Mouse (Mus musculus) lung, embryonic 15.5 days (tissue): ENCODE measurements around the gene Ptprb. TPM values are rescaled to one million over a fixed set of nuclear protein-coding genes. Genes with fewer than 3 reads are reported as not detected.

Experiments
- ATAC-seq: fragments of 200-750 bp; cut with Nextera tagmentation; 2 replicates; pipeline ENCODE4 v1.8.0; 2017; ENCODE audit warnings: moderate number of reproducible peaks, borderline replicate concordance; ENCODE audit not compliant: low FRiP score, low TSS enrichment; ENCODE audit errors: extremely low read depth
- H3K27ac ChIP-seq: fragments of 300-500 bp; sonication (generic); 2 replicates; pipeline ENCODE4 v1.5.1; 2015; ENCODE audit warnings: moderate library complexity, mild to moderate bottlenecking, inconsistent platforms
- H3K27me3 ChIP-seq: fragments of 300-500 bp; sonication (generic); 2 replicates; pipeline ENCODE4 v1.6.1; 2015; ENCODE audit warnings: inconsistent platforms
- H3K36me3 ChIP-seq: fragments of 300-500 bp; sonication (generic); 2 replicates; pipeline ENCODE4 v1.6.1; 2015; ENCODE audit warnings: inconsistent platforms
- H3K4me1 ChIP-seq: fragments of 300-500 bp; sonication (generic); 2 replicates; pipeline ENCODE4 v1.6.1; 2015; ENCODE audit warnings: inconsistent platforms
- H3K4me2 ChIP-seq: fragments of 300-500 bp; sonication (generic); 2 replicates; pipeline ENCODE4 v1.6.1; 2015; ENCODE audit warnings: inconsistent platforms, mild to moderate bottlenecking, moderate library complexity
- H3K4me3 ChIP-seq: fragments of 300-500 bp; sonication (generic); 2 replicates; pipeline ENCODE4 v1.5.1; 2015; ENCODE audit warnings: mild to moderate bottlenecking, inconsistent platforms
- H3K9ac ChIP-seq: fragments of 300-500 bp; sonication (generic); 2 replicates; pipeline ENCODE4 v1.6.1; 2015; ENCODE audit warnings: inconsistent platforms
- H3K9me3 ChIP-seq: fragments of 300-500 bp; sonication (generic); 2 replicates; pipeline ENCODE4 v1.6.1; 2016; ENCODE audit warnings: inconsistent platforms
- WGBS: fragments of 180-500 bp; shearing (Covaris S2); methylation state at CpG from one replicate; pipeline ENCODE4 v1.1.7; 2015; 5-methylcytosine and 5-hydroxymethylcytosine counted together
- polyA plus RNA-seq: library from polyadenylated mRNA; unstranded; fragments of >200 nt; fragmentation: Nextera tagmentation; extraction: Ambion mirVana; gene quantifications from 2 replicates; pipeline ENCODE4 v1.2.1, GENCODE M21; 2015

The Ptprb gene
- polyA plus RNA-seq, 1 experiment from 2014 or later: 14.3 TPM

DNA sequence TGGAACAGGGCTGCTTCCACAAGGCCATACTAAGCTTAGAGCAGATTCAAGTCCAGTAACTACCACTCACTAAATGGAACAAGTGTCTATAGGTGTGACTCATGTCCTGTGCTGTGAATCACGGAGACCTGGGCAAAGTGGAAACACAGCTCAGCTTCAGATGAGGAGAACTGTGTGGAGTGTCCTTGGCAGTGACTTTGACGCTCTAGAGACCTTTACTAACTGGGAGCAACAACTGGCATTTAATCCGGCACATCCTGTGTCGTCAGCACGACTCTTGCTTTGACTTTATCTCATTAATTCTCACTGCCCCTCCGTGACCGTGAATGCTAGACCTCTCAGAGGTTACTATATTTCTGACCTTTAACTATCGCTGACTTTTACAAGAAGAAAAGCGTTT is 135.5 kb downstream of the Ptprb start:
- no peak overlapping the region for H3K9ac ChIP-seq
- H3K27me3 ChIP-seq: no peaks in the 10 kb centered on the region
- no peaks in the 10 kb centered on the region for H3K4me1 ChIP-seq
- no peak overlapping the region for H3K27ac ChIP-seq
- no peak overlapping the region for H3K4me3 ChIP-seq
- ATAC-seq: no peak
- 22% methylated on average over 9 of the region's 9 CpGs for WGBS
- H3K4me2 ChIP-seq: no peak overlapping the region
- H3K9me3 ChIP-seq: no peaks in the 10 kb centered on the region
- no peaks in the 10 kb centered on the region for H3K36me3 ChIP-seq

DNA sequence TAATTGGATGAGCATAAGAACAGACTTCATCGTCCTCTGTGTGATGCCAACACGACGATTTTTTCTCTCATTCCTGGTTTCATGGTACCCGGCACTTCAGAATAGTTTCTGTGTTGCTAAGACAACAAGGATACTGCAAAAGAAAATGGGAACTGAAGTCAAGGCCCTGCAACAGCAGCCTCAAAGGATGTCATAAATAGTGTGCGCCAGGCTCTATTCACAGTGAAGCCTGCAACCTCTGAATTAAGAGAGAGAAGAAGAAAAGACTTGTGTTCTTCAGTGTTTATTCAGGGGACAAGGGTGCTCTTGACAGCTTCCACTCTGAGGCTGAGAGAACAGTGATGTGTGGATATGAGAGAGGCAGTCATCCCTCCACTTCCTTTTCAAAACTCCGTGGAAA is 140.8 kb downstream of the Ptprb start:
- Histone ChIP-seq H3K9me3 (no peaks in the 10 kb centered on the region), H3K4me2 (no peak overlapping the region), H3K4me3 (no peak overlapping the region), H3K4me1 (no peaks in the 10 kb centered on the region), H3K27ac (no peak overlapping the region), H3K36me3 (no peaks in the 10 kb centered on the region), H3K9ac (no peak overlapping the region), H3K27me3 (no peaks in the 10 kb centered on the region)
- 50% methylated on average over 6 of the region's 6 CpGs for WGBS
- ATAC-seq: no peak

DNA sequence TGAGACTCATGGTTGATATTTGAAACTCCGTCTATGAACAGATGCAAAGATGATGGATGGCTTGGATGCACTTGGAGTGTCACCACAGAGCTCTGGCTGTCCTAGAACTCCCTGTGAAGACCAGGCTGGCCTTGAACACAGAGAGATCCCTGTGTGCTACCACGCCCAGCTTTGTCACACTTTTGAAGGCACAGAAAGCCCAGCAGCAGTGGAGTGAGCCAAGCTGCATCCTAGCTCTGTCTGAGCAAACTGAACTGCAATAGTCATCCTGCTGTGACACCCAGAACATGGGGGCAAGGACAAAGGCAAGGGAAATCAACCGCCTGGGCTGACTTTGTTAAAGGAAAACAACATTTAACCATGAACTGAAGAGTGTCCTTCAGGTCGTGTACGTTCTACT is 141.4 kb downstream of the Ptprb start:
- Histone ChIP-seq H3K36me3 (no peaks in the 10 kb centered on the region), H3K4me3 (no peak overlapping the region), H3K4me1 (no peaks in the 10 kb centered on the region), H3K4me2 (no peak overlapping the region), H3K27me3 (no peaks in the 10 kb centered on the region), H3K27ac (no peak overlapping the region), H3K9ac (no peak overlapping the region), H3K9me3 (no peaks in the 10 kb centered on the region)
- no peak for ATAC-seq
- WGBS: 38% methylated on average over 5 of the region's 5 CpGs

DNA sequence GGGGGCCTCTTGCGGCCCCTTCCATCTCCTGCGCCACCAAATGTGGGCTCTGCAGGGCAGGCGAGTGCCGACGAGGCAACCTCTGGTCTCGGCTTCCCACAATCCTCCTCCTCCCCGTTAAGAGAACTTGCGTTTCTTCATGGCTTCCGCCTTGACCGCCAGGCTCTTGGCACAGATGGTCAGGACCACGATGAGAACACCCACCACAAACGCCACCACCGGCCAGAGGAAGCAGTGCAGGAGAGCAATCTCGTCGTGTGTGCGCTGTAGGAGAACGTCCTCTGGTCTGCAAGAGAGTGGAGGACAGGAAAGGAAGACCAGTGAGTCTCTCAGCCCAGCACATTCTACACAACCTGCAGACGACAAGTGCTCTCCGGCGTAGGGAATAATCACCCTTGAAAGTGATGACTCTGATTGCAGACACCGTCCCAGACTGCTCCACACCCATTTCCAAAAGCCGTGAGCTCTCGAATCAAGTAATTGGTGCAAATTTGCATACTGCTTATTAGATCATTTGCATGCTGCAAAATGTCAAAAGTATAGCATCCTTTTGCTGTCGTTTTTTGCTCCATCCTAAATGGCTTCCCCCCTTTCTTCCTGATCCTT is 142.9 kb downstream of the Ptprb start:
- no peaks in the 10 kb centered on the region for H3K4me1 ChIP-seq
- ATAC-seq: no peak
- no peak overlapping the region for H3K9ac ChIP-seq
- no peaks in the 10 kb centered on the region for H3K36me3 ChIP-seq
- H3K27me3 ChIP-seq: no peaks in the 10 kb centered on the region
- H3K4me2 ChIP-seq: no peak overlapping the region
- no peak overlapping the region for H3K4me3 ChIP-seq
- 70% methylated on average over 24 of the region's 24 CpGs for WGBS
- H3K9me3 ChIP-seq: no peaks in the 10 kb centered on the region
- no peak overlapping the region for H3K27ac ChIP-seq

GRCm38 (mm10) chr10:116420976-116421375 is 145.7 kb downstream of the Ptprb start:
- Histone ChIP-seq H3K9ac (no peak overlapping the region), H3K27me3 (no peaks in the 10 kb centered on the region), H3K4me2 (no peak overlapping the region), H3K4me3 (no peak overlapping the region), H3K36me3 (no peaks in the 10 kb centered on the region), H3K9me3 (no peaks in the 10 kb centered on the region), H3K27ac (no peak overlapping the region), H3K4me1 (no peaks in the 10 kb centered on the region)
- WGBS: 85% methylated on average over 6 of the region's 6 CpGs
- no peak for ATAC-seq

- H3K4me3 ChIP-seq: no peak overlapping the region
- no peaks in the 10 kb centered on the region for H3K27me3 ChIP-seq
- H3K36me3 ChIP-seq: no peaks in the 10 kb centered on the region
- no peaks in the 10 kb centered on the region for H3K9me3 ChIP-seq
- H3K9ac ChIP-seq: no peak overlapping the region
- H3K27ac ChIP-seq: no peak overlapping the region
- ATAC-seq: no peak
- WGBS: 85% methylated on average over 2 of the region's 2 CpGs
- H3K4me1 ChIP-seq: no peaks in the 10 kb centered on the region
- H3K4me2 ChIP-seq: no peak overlapping the region
Measured at GRCm38 (mm10) chr10:116422551-116422950, 147.2 kb downstream of the Ptprb start.

GRCm38 (mm10) chr10:116424921-116425320 is 149.6 kb downstream of the Ptprb start:
- no peaks in the 10 kb centered on the region for H3K27me3 ChIP-seq
- H3K36me3 ChIP-seq: no peaks in the 10 kb centered on the region
- no peak overlapping the region for H3K27ac ChIP-seq
- 80% methylated on average over 6 of the region's 6 CpGs for WGBS
- H3K9me3 ChIP-seq: no peaks in the 10 kb centered on the region
- H3K4me3 ChIP-seq: no peak overlapping the region
- no peaks in the 10 kb centered on the region for H3K4me1 ChIP-seq
- no peak overlapping the region for H3K9ac ChIP-seq
- no peak for ATAC-seq
- no peak overlapping the region for H3K4me2 ChIP-seq

- Histone ChIP-seq H3K27me3 (no peaks in the 10 kb centered on the region), H3K36me3 (no peaks in the 10 kb centered on the region), H3K4me1 (no peaks in the 10 kb centered on the region), H3K9ac (no peak overlapping the region), H3K4me3 (no peak overlapping the region), H3K4me2 (no peak overlapping the region), H3K27ac (no peak overlapping the region), H3K9me3 (no peaks in the 10 kb centered on the region)
- WGBS: 82% methylated on average over 7 of the region's 7 CpGs
- no peak for ATAC-seq
Measured at GRCm38 (mm10) chr10:116426176-116426575, 150.9 kb downstream of the Ptprb start.

DNA sequence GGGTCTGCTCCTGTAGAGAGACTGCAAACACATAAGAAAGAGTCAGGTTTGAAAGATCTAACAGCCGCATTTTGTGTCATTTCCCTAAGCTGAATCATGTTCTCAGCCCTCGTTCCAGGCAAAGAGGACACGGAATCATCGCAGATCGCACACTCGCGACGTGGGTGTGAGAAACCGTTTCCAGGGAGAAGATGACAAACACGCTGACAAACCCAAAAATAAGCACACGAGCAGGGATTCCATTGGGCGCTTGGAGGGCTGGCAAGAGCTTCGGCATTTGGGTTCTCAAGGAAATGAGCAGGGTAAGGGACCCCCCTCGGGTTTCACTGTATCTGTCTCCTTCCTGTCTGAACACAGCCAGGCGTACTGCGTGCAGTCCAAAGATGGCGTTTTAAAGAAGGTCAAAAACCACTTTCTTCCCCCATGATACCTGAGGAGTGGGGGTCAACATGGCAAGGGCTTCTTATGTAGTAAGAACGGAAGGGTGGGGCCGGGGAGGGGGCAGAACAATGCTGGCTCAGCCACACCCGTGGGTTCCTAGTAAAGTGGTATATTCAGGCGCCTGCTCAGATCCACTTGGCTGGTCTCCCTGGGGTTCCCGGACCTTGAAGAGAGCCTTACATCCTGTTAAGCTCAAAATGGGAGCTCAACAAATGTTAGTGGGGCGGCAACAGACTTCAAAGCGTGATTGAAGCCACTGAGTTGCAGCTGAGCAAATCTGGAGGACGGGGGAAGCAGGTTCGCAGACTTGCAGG is 152.9 kb downstream of the Ptprb start:
- Histone ChIP-seq H3K27me3 (no peaks in the 10 kb centered on the region), H3K9ac (no peak overlapping the region), H3K4me1 (no peaks in the 10 kb centered on the region), H3K4me3 (no peak overlapping the region), H3K9me3 (no peaks in the 10 kb centered on the region), H3K4me2 (no peak overlapping the region), H3K27ac (no peak overlapping the region), H3K36me3 (no peaks in the 10 kb centered on the region)
- 88% methylated on average over 26 of the region's 26 CpGs for WGBS
- ATAC-seq: no peak

GRCm38 (mm10) chr10:116432421-116432820 is 157.1 kb downstream of the Ptprb start:
- H3K27ac ChIP-seq: no peak overlapping the region
- ATAC-seq: no peak
- H3K4me3 ChIP-seq: no peak overlapping the region
- H3K9ac ChIP-seq: no peak overlapping the region
- H3K27me3 ChIP-seq: no peaks in the 10 kb centered on the region
- H3K9me3 ChIP-seq: no peaks in the 10 kb centered on the region
- 73% methylated on average over 7 of the region's 7 CpGs for WGBS
- H3K4me2 ChIP-seq: no peak overlapping the region
- H3K4me1 ChIP-seq: no peaks in the 10 kb centered on the region
- H3K36me3 ChIP-seq: no peaks in the 10 kb centered on the region

GRCm38 (mm10) chr10:116435455-116435854 is 160.1 kb downstream of the Ptprb start:
- Histone ChIP-seq H3K27me3 (no peaks in the 10 kb centered on the region), H3K36me3 (no peaks in the 10 kb centered on the region), H3K4me3 (no peak overlapping the region), H3K9me3 (no peaks in the 10 kb centered on the region; the same call in 1 of the 2 replicates), H3K27ac (no peak overlapping the region), H3K4me1 (no peaks in the 10 kb centered on the region), H3K4me2 (no peak overlapping the region), H3K9ac (no peak overlapping the region)
- 69% methylated on average over 12 of the region's 12 CpGs for WGBS
- no peak for ATAC-seq
